Mouse (Mus musculus): ENCODE measurements around the gene Csl.

Csl gene

GRCm38 (mm10) chr10:99759558-99759957 is at the start of gene Csl:
Gene Csl (minus strand): TSS chr10:99759658.
- DNase-seq, result no peak

- peak; percentile 13 to 44 for DNase-seq
These were observed 30.0 kb upstream of the Csl start for GRCm38 (mm10) chr10:99789418-99789817.

- DNase-seq, result no peak
These were observed 15.0 kb upstream of the Csl start for GRCm38 (mm10) chr10:99774228-99775120.

GRCm38 (mm10) chr10:99750146-99750545 is 9.3 kb downstream of the Csl start:
- DNase-seq, result peak in 1 of 2 experiments; percentile 15

GRCm38 (mm10) chr10:99748668-99749260 is 10.7 kb downstream of the Csl start:
- DNase-seq, result no peak

- no peak for DNase-seq
These were observed 11.4 kb downstream of the Csl start for GRCm38 (mm10) chr10:99748009-99748408.

GRCm38 (mm10) chr10:99741609-99742280 is 17.7 kb downstream of the Csl start:
- DNase-seq, result no peak

- DNase-seq, result no peak
These were observed 46.3 kb downstream of the Csl start for GRCm38 (mm10) chr10:99713129-99713528.

- DNase-seq, result no peak
These were observed 47.9 kb downstream of the Csl start for GRCm38 (mm10) chr10:99711567-99711966.

All from kidney, postnatal 4 days (tissue).